Mouse (Mus musculus) v-Abl transformed pro-B cells (cell line): ENCODE measurements around the gene Tac2.

Experiments
- in situ Hi-C, 2 experiments: fragments of 400-800 bp; cut with MboI; formaldehyde crosslinking; loops; one replicate each; pipeline ENCODE4 v1.15.1; 2025; ENCODE audit not compliant: unreplicated experiment in 2 of 2

The Tac2 gene

GRCm38 (mm10) chr10:127724178-127724577, at the start of gene Tac2:
Gene Tac2, plus strand, starts transcription at chr10:127724478.
- in situ Hi-C loops = no loop called here

GRCm38 (mm10) chr10:127674794-127675522, 49.3 kb upstream of the Tac2 start:
- in situ Hi-C loops = loop anchor here (5.0 to 25.0 kb wide), 3 partner anchors 33 to 512 kb away; partner anchors contain the start of genes Stat6 (in 2 of the 2), Gls2 (in 1 of the 2), Rbms2 (in 1 of the 2) and Zbtb39 (in 1 of the 2)

GRCm38 (mm10) chr10:127675859-127676398, 48.3 kb upstream of the Tac2 start:
- in situ Hi-C loops = loop anchor here (5.0 kb wide), 2 partner anchors 34 to 61 kb away; partner anchors contain the start of genes Stat6 (in 2 of the 2) and Zbtb39 (in 1 of the 2)

GRCm38 (mm10) chr10:127676691-127677548, 47.4 kb upstream of the Tac2 start:
- in situ Hi-C loops = loop anchor here (5.0 kb wide), 2 partner anchors 35 to 60 kb away; partner anchors contain the start of genes Stat6 (in 2 of the 2) and Zbtb39 (in 1 of the 2)

GRCm38 (mm10) chr10:127677591-127678336, 46.5 kb upstream of the Tac2 start:
- in situ Hi-C loops = loop anchor here (5.0 kb wide), 2 partner anchors 35 to 60 kb away; partner anchors contain the start of genes Stat6 (in 2 of the 2) and Zbtb39 (in 1 of the 2)

GRCm38 (mm10) chr10:127679208-127679607, 45.1 kb upstream of the Tac2 start:
- in situ Hi-C loops = loop anchor here (5.0 kb wide), 2 partner anchors 37 to 58 kb away; partner anchors contain the start of genes Stat6 (in 2 of the 2) and Zbtb39 (in 1 of the 2)

GRCm38 (mm10) chr10:127679881-127680280, 44.4 kb upstream of the Tac2 start:
- in situ Hi-C loops = loop anchor here (5.0 kb wide), 2 partner anchors 38 to 57 kb away; partner anchors contain the start of genes Stat6 (in 2 of the 2) and Zbtb39 (in 1 of the 2)

- in situ Hi-C loops = no loop called here
Measured at GRCm38 (mm10) chr10:127682886-127683285, 41.4 kb upstream of the Tac2 start.

- in situ Hi-C loops = loop anchor here in 1 of 2 experiments (10.0 kb wide), 1 partner anchor 244 kb away; no protein-coding TSS in a partner anchor
Measured at GRCm38 (mm10) chr10:127691053-127691452, 33.2 kb upstream of the Tac2 start.

GRCm38 (mm10) chr10:127694636-127695035, 29.6 kb upstream of the Tac2 start:
- in situ Hi-C loops = loop anchor here in 1 of 2 experiments (10.0 kb wide), 1 partner anchor 240 kb away; no protein-coding TSS in a partner anchor

GRCm38 (mm10) chr10:127695775-127696174, 28.5 kb upstream of the Tac2 start:
- in situ Hi-C loops = loop anchor here in 1 of 2 experiments (10.0 kb wide), 1 partner anchor 239 kb away; no protein-coding TSS in a partner anchor

GRCm38 (mm10) chr10:127698966-127699365, 25.3 kb upstream of the Tac2 start:
- in situ Hi-C loops = loop anchor here in 1 of 2 experiments (10.0 kb wide), 1 partner anchor 236 kb away; no protein-coding TSS in a partner anchor

- in situ Hi-C loops = no loop called here
Measured at GRCm38 (mm10) chr10:127703299-127703698, 21.0 kb upstream of the Tac2 start.

GRCm38 (mm10) chr10:127704293-127704692, 20.0 kb upstream of the Tac2 start:
- in situ Hi-C loops = no loop called here

GRCm38 (mm10) chr10:127704766-127705220, 19.5 kb upstream of the Tac2 start, which contains the start of gene Myo1a:
Gene Myo1a, plus strand, starts transcription at chr10:127705170.
- in situ Hi-C loops = no loop called here

- in situ Hi-C loops = no loop called here
Measured at GRCm38 (mm10) chr10:127705783-127706182, 18.5 kb upstream of the Tac2 start.

- in situ Hi-C loops = no loop called here
Measured at GRCm38 (mm10) chr10:127707721-127708120, 16.6 kb upstream of the Tac2 start.

GRCm38 (mm10) chr10:127708850-127709370, 15.4 kb upstream of the Tac2 start:
- in situ Hi-C loops = no loop called here

GRCm38 (mm10) chr10:127710331-127710730, 13.9 kb upstream of the Tac2 start:
- in situ Hi-C loops = no loop called here
